Mouse (Mus musculus): ENCODE results near the gene Prps1. TPM values are rescaled to one million over a fixed set of nuclear protein-coding genes. Genes with fewer than 3 reads are reported as not detected.

The Prps1 gene
- total RNA-seq (2021): 10 to 100 TPM; 64.0 to 85.7 TPM
- long read RNA-seq, experiment 1, transcript Prps1-201 (7 exons, 1,965 nt): major isoform, 42 of 43 reads
- long read RNA-seq, experiment 1, partial matches to known transcripts: 0 of 43 reads
- long read RNA-seq, experiment 1, other reads (novel, unspliced or antisense): 1 of 43 reads
- long read RNA-seq, experiment 2, transcript Prps1-201 (7 exons, 1,965 nt): major isoform, 65 of 72 reads
- long read RNA-seq, experiment 2, partial matches to known transcripts: 7 of 72 reads
- long read RNA-seq, experiment 2, other reads (novel, unspliced or antisense): 0 of 72 reads

GRCm38 (mm10) chrX:140456279-140456731 is at the start of gene Prps1:
Prps1 (plus strand) TSS chrX:140456613.
- peak within 1 kb of the TSS; percentile 72 for H3K27ac ChIP-seq

GRCm38 (mm10) chrX:140407593-140407992 is 48.8 kb upstream of the Prps1 start:
- no peak for DNase-seq (ENCODE audit: low spot score in 2 of 2)
- Histone ChIP-seq H3K27ac (no peak overlapping the region), H3K4me3 (no peak overlapping the region)
- TF ChIP-seq CTCF (conservative IDR thresholded peaks at IDR 0.05): no peak

More at GRCm38 (mm10) chrX:140456279-140456731, at the start of gene Prps1:
- TF ChIP-seq CTCF (conservative IDR thresholded peaks at IDR 0.05): no peak
- H3K4me3 ChIP-seq: peak within 1 kb of the TSS; percentile 56
- peak; percentile 79 to 81 for DNase-seq (ENCODE audit: low spot score in 2 of 2)

- no peak overlapping the region for H3K4me3 ChIP-seq
- peak in 1 of 2 experiments; percentile 19 for DNase-seq (ENCODE audit: low spot score in 2 of 2)
- TF ChIP-seq CTCF (conservative IDR thresholded peaks at IDR 0.05): no peak
- H3K27ac ChIP-seq: no peak overlapping the region
Observed at GRCm38 (mm10) chrX:140418467-140418866, 37.9 kb upstream of the Prps1 start.

DNA sequence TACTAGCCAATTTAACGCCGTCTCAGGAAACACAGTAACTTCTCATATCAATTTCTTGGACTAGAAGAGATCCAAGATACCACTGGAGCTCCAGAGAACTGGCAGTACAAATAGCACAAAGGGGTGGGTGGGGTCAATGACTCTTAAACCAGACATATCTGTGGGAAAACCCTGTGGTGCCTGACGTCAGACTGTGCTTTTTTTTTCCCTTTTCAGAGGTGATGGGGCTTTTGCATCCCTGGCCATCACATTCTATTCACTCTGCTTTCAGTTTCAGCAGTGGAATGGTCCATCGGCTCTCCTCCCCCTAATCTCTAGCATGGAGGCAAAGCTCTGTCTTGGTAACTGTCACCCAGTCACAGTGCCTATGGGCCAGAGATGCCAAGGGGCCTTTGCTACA is 29.3 kb upstream of the Prps1 start:
- no peak overlapping the region for H3K4me3 ChIP-seq
- no peak for DNase-seq (ENCODE audit: low spot score in 2 of 2)
- H3K27ac ChIP-seq: no peak overlapping the region
- no peak for TF ChIP-seq CTCF (conservative IDR thresholded peaks at IDR 0.05)

GRCm38 (mm10) chrX:140428252-140428651 is 28.2 kb upstream of the Prps1 start:
- Histone ChIP-seq H3K27ac (no peak overlapping the region), H3K4me3 (no peak overlapping the region)
- TF ChIP-seq CTCF (conservative IDR thresholded peaks at IDR 0.05): peak; percentile 40
- no peak for DNase-seq (ENCODE audit: low spot score in 2 of 2)

DNA sequence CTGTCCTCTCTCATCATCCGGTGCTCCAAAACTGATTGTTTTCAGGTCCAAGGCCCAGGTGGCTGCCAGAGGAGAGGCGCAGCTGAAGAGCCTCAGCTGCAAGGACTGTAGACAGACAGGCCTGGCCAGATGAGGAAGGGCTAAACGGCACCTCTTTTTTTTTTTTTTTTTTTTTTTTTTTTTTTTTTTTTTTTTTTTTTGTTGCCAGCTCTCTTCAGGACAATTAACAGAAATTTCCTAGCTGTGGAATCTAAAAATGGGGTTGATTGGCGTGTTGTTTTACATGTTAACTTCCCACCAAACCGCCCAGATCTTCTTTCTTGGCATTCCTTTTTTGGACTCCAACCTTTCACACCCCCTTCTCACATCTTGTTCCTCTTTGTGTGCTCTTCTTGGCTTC is 26.4 kb upstream of the Prps1 start:
- Histone ChIP-seq H3K27ac (no peak overlapping the region), H3K4me3 (no peak overlapping the region)
- DNase-seq (ENCODE audit: low spot score in 2 of 2): no peak
- no peak for TF ChIP-seq CTCF (conservative IDR thresholded peaks at IDR 0.05)

GRCm38 (mm10) chrX:140430506-140430905 is 25.9 kb upstream of the Prps1 start:
- Histone ChIP-seq H3K27ac (no peak overlapping the region), H3K4me3 (no peak overlapping the region)
- DNase-seq (ENCODE audit: low spot score in 2 of 2): no peak
- TF ChIP-seq CTCF (conservative IDR thresholded peaks at IDR 0.05): no peak

GRCm38 (mm10) chrX:140431981-140432380 is 24.4 kb upstream of the Prps1 start:
- TF ChIP-seq CTCF (conservative IDR thresholded peaks at IDR 0.05): no peak
- H3K4me3 ChIP-seq: no peak overlapping the region
- H3K27ac ChIP-seq: no peak overlapping the region
- no peak for DNase-seq (ENCODE audit: low spot score in 2 of 2)

GRCm38 (mm10) chrX:140432786-140433185 is 23.6 kb upstream of the Prps1 start:
- Histone ChIP-seq H3K27ac (no peak overlapping the region), H3K4me3 (no peak overlapping the region)
- no peak for DNase-seq (ENCODE audit: low spot score in 2 of 2)
- no peak for TF ChIP-seq CTCF (conservative IDR thresholded peaks at IDR 0.05)

DNA sequence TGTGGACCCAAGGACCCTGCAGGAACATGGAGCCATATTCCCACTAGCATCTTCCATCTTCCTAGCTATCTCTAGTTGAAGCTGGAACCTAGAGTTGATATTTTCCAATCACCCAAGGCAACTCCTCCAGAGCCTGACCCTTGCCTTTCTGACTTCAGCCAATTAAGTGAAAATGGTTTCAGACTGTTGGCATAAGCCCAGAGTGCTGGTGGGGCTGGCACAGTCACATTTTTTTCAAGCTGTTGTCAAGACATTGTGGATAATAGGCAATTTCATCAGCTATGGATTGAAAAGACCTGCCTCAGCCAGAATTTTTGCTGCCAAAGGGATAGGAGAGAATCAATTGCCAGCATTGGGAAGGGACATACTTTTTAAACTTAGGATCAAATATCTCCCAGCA is 18.5 kb upstream of the Prps1 start:
- no peak for TF ChIP-seq CTCF (conservative IDR thresholded peaks at IDR 0.05)
- DNase-seq (ENCODE audit: low spot score in 2 of 2): no peak
- H3K27ac ChIP-seq: no peak overlapping the region
- H3K4me3 ChIP-seq: no peak overlapping the region

GRCm38 (mm10) chrX:140445551-140445950 is 10.9 kb upstream of the Prps1 start:
- H3K4me3 ChIP-seq: no peak overlapping the region
- no peak for TF ChIP-seq CTCF (conservative IDR thresholded peaks at IDR 0.05)
- DNase-seq (ENCODE audit: low spot score in 2 of 2): no peak
- H3K27ac ChIP-seq: no peak overlapping the region

GRCm38 (mm10) chrX:140450071-140450470 is 6.3 kb upstream of the Prps1 start:
- DNase-seq (ENCODE audit: low spot score in 2 of 2): no peak
- no peak overlapping the region for H3K27ac ChIP-seq
- H3K4me3 ChIP-seq: no peak overlapping the region
- no peak for TF ChIP-seq CTCF (conservative IDR thresholded peaks at IDR 0.05)

GRCm38 (mm10) chrX:140456751-140457491 is 508 bp downstream of the Prps1 start:
- Histone ChIP-seq H3K27ac (peak overlapping the region; percentile 72), H3K4me3 (peak overlapping the region; percentile 56)
- peak in 1 of 2 experiments; percentile 21 for DNase-seq (ENCODE audit: low spot score in 2 of 2)

More at GRCm38 (mm10) chrX:140456751-140457491, 508 bp downstream of the Prps1 start:
- no peak for TF ChIP-seq CTCF (conservative IDR thresholded peaks at IDR 0.05)
